Mouse (Mus musculus): Measurements from ENCODE around the gene Ltbr. TPM values are rescaled to one million over a fixed set of nuclear protein-coding genes. Genes with fewer than 3 reads are reported as not detected.

Ltbr gene
- 1 to 10 TPM; 9.4 to 9.7 TPM for total RNA-seq (2021)

- intact Hi-C loops (cut with DNase I) = no loop called here
- DNase-seq (ENCODE audit: extremely low spot score in 1 of 2, low spot score in 2 of 2) = peak in 1 of 2 experiments; percentile 95
These were observed at the start of gene Ltbr for GRCm38 (mm10) chr6:125313546-125314230. Gene Ltbr, minus strand, starts transcription at chr6:125313885.

- intact Hi-C loops (cut with DNase I) = no loop called here
- DNase-seq (ENCODE audit: extremely low spot score in 1 of 2, low spot score in 2 of 2) = no peak
These were observed 49.3 kb upstream of the Ltbr start for GRCm38 (mm10) chr6:125363021-125363420.

GRCm38 (mm10) chr6:125361467-125362291 lies 48.0 kb upstream of the Ltbr start:
- intact Hi-C loops (cut with DNase I) = no loop called here

DNA sequence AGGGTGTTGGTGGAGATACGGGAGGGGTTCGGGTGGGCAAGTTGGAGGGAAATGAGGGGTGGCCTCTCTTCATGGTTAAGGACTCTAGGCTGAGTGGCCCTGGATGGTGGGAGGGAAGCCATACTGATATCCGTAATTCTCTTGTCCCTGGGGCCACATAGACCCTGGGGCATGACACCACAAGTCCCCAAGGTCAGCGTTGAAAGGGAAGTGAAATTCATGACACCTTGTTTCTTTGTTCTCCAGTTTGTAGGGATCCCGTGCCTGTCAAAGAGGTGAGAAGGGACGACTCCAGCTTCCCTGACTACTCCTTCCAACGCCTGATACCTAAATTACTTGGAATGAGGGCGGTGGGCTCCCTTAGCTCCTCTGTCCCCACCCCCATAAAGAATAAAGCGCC lies 47.2 kb upstream of the Ltbr start:
- intact Hi-C loops (cut with DNase I) = no loop called here
- DNase-seq (ENCODE audit: extremely low spot score in 1 of 2, low spot score in 2 of 2) = no peak

More at GRCm38 (mm10) chr6:125361467-125362291, 48.0 kb upstream of the Ltbr start:
- DNase-seq (ENCODE audit: extremely low spot score in 1 of 2, low spot score in 2 of 2) = peak; percentile 34 to 78

- intact Hi-C loops (cut with DNase I) = loop anchor here (5.0 kb wide), 1 partner anchor 83 kb away; no protein-coding TSS in a partner anchor
- no peak for DNase-seq (ENCODE audit: extremely low spot score in 1 of 2, low spot score in 2 of 2)
These were observed 46.3 kb upstream of the Ltbr start for GRCm38 (mm10) chr6:125359999-125360398.

DNA sequence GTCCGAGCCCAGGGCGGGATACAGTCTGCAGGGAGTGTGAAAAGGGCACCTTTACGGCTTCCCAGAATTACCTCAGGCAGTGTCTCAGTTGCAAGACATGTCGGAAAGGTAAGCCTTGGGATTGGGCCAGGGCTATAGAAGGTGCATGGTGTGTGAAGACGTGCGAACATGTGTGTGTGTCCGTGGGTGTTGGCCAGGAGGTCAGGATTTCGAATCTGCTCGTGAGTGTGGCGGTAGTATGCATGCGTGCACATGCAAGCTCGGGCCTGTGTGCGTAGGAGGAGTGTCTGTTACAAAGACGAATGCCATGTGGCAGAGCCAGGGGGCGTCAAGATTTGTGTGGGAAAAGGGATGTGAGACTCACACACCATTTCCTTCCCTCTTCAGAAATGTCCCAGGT lies 43.6 kb upstream of the Ltbr start:
- intact Hi-C loops (cut with DNase I) = loop anchor here (5.0 kb wide), 1 partner anchor 80 kb away; no protein-coding TSS in a partner anchor
- no peak for DNase-seq (ENCODE audit: extremely low spot score in 1 of 2, low spot score in 2 of 2)

- intact Hi-C loops (cut with DNase I) = loop anchor here (5.0 kb wide), 1 partner anchor 79 kb away; no protein-coding TSS in a partner anchor
- DNase-seq (ENCODE audit: extremely low spot score in 1 of 2, low spot score in 2 of 2) = no peak
These were observed 42.6 kb upstream of the Ltbr start for GRCm38 (mm10) chr6:125356264-125356663.

- DNase-seq (ENCODE audit: extremely low spot score in 1 of 2, low spot score in 2 of 2) = no peak
- intact Hi-C loops (cut with DNase I) = loop anchor here (5.0 kb wide), 1 partner anchor 78 kb away; no protein-coding TSS in a partner anchor
These were observed 41.6 kb upstream of the Ltbr start for GRCm38 (mm10) chr6:125355197-125355741.

DNA sequence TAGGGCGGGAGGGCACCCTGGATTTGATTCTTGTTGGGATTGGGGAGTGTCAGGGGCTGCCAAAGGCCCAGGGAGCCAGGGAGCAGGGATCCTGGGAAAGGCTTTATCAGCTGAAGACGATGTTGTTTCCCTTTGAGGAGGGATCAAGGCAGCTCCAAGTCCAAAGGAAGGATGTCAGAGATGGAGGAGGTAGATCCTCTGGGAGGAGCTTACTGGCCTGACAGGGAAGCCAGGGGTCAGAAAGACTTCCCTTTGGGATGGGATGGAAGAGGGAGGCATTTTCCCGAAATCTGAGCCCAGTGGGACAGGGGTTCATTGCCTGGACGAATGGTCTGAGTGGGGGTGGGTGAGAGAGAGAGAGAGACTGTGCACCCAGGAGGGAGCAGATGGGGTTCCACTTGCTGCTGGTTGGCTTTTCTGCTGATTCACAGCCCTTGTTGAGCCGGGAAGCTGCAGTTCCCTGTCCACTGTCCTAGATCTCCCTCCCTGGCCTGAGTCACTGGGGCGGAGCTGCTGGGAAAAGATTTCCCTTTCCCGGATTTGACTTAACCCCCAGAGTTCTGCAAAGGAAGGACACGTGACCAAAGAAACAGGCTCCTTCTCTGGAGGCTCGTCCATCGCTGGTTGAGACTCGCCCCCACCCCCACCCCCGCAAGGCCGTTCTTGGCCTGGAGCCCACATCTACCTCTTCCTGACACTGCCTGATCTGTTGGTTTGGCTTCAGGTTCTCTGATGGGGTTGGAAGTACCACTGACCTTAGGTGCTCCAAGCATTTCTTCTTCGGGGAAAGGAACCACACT lies 40.9 kb upstream of the Ltbr start:
- DNase-seq (ENCODE audit: extremely low spot score in 1 of 2, low spot score in 2 of 2) = peak in 1 of 2 experiments; percentile 77
- intact Hi-C loops (cut with DNase I) = loop anchor here (5.0 kb wide), 1 partner anchor 77 kb away; no protein-coding TSS in a partner anchor

- no peak for DNase-seq (ENCODE audit: extremely low spot score in 1 of 2, low spot score in 2 of 2)
- intact Hi-C loops (cut with DNase I) = no loop called here
These were observed 40.0 kb upstream of the Ltbr start for GRCm38 (mm10) chr6:125353655-125354054.

GRCm38 (mm10) chr6:125353221-125353620 lies 39.5 kb upstream of the Ltbr start:
- no peak for DNase-seq (ENCODE audit: extremely low spot score in 1 of 2, low spot score in 2 of 2)
- intact Hi-C loops (cut with DNase I) = no loop called here

DNA sequence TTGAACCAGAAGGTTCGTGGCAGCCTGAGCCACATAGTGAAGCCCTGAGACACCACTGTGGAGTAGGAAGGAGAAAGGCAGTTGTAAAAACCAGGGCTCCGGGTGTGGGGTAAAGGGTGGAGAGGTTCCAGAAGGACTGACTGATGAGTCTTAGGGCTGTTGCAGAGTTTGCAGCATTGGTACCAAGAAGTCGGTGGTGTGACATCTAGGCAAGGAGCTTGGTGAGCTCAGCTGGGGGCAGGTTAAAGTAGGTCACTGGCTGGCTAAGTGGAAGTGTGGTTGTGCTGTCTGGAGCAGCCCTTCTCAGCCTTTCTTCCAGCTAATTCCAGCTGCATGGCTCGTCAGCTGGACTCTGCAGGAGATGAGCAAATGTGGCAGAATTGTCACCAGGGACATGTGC lies 39.1 kb upstream of the Ltbr start:
- intact Hi-C loops (cut with DNase I) = no loop called here
- no peak for DNase-seq (ENCODE audit: extremely low spot score in 1 of 2, low spot score in 2 of 2)

DNA sequence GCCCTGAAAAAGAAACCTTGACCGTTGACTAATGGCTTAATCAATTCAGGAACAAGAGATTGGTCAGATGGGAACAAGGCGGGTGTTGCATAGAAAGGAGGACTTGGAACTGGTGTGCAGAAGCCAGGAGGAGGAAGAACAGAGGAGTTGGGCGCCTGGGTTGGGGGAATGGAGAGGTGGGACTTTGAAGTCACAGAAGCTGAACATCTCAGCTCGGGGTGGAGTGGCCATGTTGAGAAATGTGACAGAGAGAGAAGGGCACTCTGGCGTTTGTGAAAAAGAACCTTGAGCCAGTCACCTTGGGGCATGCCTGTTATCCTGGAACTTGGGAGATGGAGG lies 38.3 kb upstream of the Ltbr start:
- DNase-seq (ENCODE audit: extremely low spot score in 1 of 2, low spot score in 2 of 2) = no peak
- intact Hi-C loops (cut with DNase I) = no loop called here

DNA sequence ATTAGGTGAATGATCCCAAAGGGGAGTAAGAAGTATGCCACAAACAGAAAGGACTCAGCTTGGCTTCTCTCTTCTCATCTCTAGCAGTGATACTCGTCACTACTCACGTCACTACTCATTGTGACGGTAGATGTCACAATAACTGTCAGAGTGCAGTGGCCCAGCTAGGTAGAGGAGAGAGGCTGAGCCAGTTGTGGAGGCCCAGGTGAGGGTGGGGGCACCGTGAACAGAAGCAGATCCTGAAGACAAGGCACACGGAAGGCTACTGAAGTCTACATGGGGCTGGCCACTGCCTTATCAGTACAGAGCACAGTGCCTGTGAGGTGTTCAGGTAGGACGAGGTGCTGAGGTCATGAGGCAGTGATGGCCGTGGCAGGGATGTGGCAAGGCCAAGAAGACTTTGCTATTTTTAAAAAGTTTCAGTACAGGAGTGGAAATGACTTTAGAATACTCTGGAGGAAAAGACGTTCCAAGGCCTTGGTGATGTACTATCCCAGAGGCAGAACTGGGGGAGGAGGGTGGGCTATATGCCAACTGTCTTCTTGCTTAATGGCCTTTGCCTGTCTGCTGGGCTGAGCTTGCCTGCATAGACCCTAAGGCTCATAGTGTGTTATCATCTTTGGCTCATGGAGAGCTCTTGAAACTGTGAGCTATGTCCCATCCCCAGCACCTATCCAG lies 37.8 kb upstream of the Ltbr start:
- no peak for DNase-seq (ENCODE audit: extremely low spot score in 1 of 2, low spot score in 2 of 2)
- intact Hi-C loops (cut with DNase I) = no loop called here

DNA sequence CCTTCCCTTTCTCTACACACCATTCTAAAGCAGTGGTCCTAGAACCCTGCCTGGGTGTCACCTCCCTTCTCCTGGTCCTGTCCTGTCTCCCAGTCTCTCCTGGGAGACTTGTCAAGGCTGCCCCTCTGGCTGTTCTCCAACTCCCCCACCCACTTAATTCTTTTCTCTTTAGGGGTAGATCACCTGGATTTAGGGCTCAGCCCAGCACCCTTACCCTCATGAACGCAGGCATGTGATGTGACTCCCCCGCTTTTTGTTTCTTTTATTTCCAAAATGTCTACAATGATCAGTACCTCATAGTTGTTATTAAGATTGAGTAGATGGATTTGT lies 37.3 kb upstream of the Ltbr start:
- intact Hi-C loops (cut with DNase I) = no loop called here
- no peak for DNase-seq (ENCODE audit: extremely low spot score in 1 of 2, low spot score in 2 of 2)

DNA sequence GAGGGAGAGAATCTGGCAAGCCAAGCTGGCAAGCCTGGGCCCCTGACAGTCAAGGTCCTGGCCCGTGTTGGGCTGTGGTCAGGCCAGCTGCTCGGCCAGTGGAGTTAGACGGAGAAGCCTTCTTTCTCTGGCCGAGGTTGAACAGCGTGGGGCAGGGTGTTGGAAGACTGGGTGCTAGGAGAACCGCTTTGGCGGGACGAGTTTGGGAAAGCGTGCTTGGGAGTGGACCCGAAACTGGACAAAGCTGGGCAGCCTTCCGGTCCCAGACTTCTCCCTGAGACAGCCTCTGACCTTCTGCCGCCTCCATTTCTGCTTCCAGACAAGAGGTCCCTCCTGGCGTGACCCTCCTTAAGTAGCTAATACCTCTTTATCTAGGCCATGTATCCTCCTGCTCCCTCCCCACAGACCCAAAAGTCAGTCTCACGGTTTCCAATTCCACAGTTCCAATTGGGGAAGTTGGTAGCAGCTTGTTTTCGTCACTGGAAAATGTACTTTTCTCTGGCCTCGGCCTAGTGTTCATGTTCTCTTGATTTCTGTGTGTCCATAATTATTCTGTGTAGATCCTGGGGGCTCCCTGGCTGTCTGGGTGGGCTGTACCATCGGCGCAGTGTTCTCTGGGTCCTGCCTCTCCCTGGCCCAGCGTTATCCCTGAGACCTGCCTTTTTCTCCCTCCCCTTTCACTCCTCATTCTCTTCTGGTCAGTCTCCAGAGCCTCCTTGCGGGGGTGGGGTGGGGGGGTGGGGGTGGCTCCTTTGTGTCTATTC lies 36.7 kb upstream of the Ltbr start:
- no peak for DNase-seq (ENCODE audit: extremely low spot score in 1 of 2, low spot score in 2 of 2)
- intact Hi-C loops (cut with DNase I) = no loop called here

DNA sequence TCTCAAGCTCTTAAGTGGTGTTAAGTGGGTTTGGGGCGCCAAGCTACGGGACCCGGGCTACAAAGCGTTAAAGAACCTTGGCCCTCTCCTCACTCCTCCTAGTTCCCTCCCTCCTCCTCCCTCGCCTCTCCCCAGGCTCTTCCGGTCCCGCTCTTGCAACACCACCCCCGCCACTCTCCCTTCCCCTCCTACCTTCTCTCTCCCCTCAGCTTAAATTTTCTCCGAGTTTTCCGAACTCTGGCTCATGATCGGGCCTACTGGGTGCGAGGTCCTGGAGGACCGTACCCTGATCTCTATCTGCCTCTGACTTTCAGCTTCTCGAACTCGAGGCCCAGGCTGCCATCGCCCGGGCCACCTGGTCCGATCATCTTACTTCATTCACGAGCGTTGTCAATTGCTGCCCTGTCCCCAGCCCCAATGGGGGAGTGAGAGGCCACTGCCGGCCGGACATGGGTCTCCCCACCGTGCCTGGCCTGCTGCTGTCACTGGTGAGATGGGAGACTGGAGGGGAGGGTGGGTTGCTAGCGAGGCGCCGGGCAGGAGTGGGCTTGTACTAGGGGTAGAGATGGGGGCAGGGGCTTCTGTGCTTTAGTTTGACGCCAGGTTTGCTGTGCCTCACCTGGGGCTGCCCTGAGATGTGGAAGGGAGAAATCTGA lies 36.0 kb upstream of the Ltbr start:
- intact Hi-C loops (cut with DNase I) = no loop called here

More for the DNA sequence above, 36.0 kb upstream of the Ltbr start:
- DNase-seq (ENCODE audit: extremely low spot score in 1 of 2, low spot score in 2 of 2) = peak in 1 of 2 experiments; percentile 76

All from left cerebral cortex, postnatal 10 days (tissue).